Mouse (Mus musculus) stomach, embryonic 16.5 days (tissue): ENCODE measurements around the gene Magi2. TPM values are rescaled to one million over a fixed set of nuclear protein-coding genes. Genes with fewer than 3 reads are reported as not detected.

Experiments used
- ATAC-seq: fragments of 200-750 bp; cut with Nextera tagmentation; 2 replicates; pipeline ENCODE4 v1.8.0; 2017; ENCODE audit warnings: moderate number of reproducible peaks, moderate TSS enrichment; ENCODE audit not compliant: insufficient read depth, low FRiP score
- H3K27ac ChIP-seq: fragments of 300-500 bp; sonication (generic); 2 replicates; pipeline ENCODE4 v1.5.1; 2014; ENCODE audit warnings: low read length
- H3K27me3 ChIP-seq: fragments of 300-500 bp; sonication (generic); 2 replicates; pipeline ENCODE4 v1.6.1; 2014; ENCODE audit warnings: low read length, control low read depth, mixed read lengths; ENCODE audit not compliant: control insufficient read depth, insufficient read depth
- H3K36me3 ChIP-seq: fragments of 300-500 bp; sonication (generic); 2 replicates; pipeline ENCODE4 v1.6.1; 2014; ENCODE audit warnings: low read length; ENCODE audit not compliant: control insufficient read depth, insufficient read depth
- H3K4me1 ChIP-seq: fragments of 300-500 bp; sonication (generic); 2 replicates; pipeline ENCODE4 v1.6.1; 2014; ENCODE audit warnings: low read length, control low read depth, mixed read lengths; ENCODE audit not compliant: control insufficient read depth, insufficient read depth
- H3K4me2 ChIP-seq: fragments of 300-500 bp; sonication (generic); 2 replicates; pipeline ENCODE4 v1.6.1; 2014; ENCODE audit warnings: low read depth, low read length, mixed read lengths
- H3K4me3 ChIP-seq: fragments of 300-500 bp; sonication (generic); replicated peaks from 2 replicates; pipeline ENCODE4 v1.5.1; 2014; ENCODE audit warnings: mild to moderate bottlenecking, low read length
- H3K9ac ChIP-seq: fragments of 300-500 bp; sonication (generic); 2 replicates; pipeline ENCODE4 v1.6.1; 2014; ENCODE audit warnings: low read length
- H3K9me3 ChIP-seq: fragments of 300-500 bp; sonication (generic); replicated peaks from 2 replicates; pipeline ENCODE4 v1.6.1; 2016; ENCODE audit warnings: low read length, control low read depth; ENCODE audit not compliant: control insufficient read depth
- WGBS: fragments of 180-500 bp; shearing (Covaris S2); extraction: QIAGEN DNeasy Blood & Tissue Kit; methylation state at CpG from one replicate; pipeline ENCODE4 v1.1.7; 2014; 5-methylcytosine and 5-hydroxymethylcytosine counted together
- polyA plus RNA-seq: library from polyadenylated mRNA; unstranded; fragments of >200 nt; fragmentation: Nextera tagmentation; extraction: Ambion mirVana; gene quantifications from 2 replicates; pipeline ENCODE4 v1.2.1, GENCODE M21; 2015

Magi2 gene
- polyA plus RNA-seq, 1 experiment from 2014 or later: 7.2 TPM

GRCm38 (mm10) chr5:19746865-19747514 is 520.2 kb downstream of the Magi2 start:
- Histone ChIP-seq H3K4me3 (no peak overlapping the region), H3K4me2 (no peak overlapping the region), H3K9ac (no peak overlapping the region), H3K27me3 (no peaks in the 10 kb centered on the region), H3K36me3 (no peaks in the 10 kb centered on the region), H3K9me3 (no peaks in the 10 kb centered on the region), H3K4me1 (no peaks in the 10 kb centered on the region), H3K27ac (no peak overlapping the region)
- WGBS: 73% methylated on average over 12 of the region's 12 CpGs
- no peak for ATAC-seq

GRCm38 (mm10) chr5:19747631-19748030 is 520.8 kb downstream of the Magi2 start:
- H3K4me3 ChIP-seq: no peak overlapping the region
- H3K36me3 ChIP-seq: no peaks in the 10 kb centered on the region
- H3K4me2 ChIP-seq: no peak overlapping the region
- no peaks in the 10 kb centered on the region for H3K27me3 ChIP-seq
- no peaks in the 10 kb centered on the region for H3K4me1 ChIP-seq
- no peak overlapping the region for H3K9ac ChIP-seq
- no peak for ATAC-seq
- 86% methylated on average over 3 of the region's 3 CpGs for WGBS
- H3K27ac ChIP-seq: no peak overlapping the region
- H3K9me3 ChIP-seq: no peaks in the 10 kb centered on the region

GRCm38 (mm10) chr5:19779224-19779623 is 552.4 kb downstream of the Magi2 start:
- 66% methylated on average over 1 of the region's 1 CpGs for WGBS
- H3K9me3 ChIP-seq: no peaks in the 10 kb centered on the region
- H3K4me1 ChIP-seq: no peaks in the 10 kb centered on the region
- H3K9ac ChIP-seq: no peak overlapping the region
- ATAC-seq: no peak
- H3K27me3 ChIP-seq: no peaks in the 10 kb centered on the region
- H3K27ac ChIP-seq: no peak overlapping the region
- no peak overlapping the region for H3K4me3 ChIP-seq
- H3K4me2 ChIP-seq: no peak overlapping the region
- H3K36me3 ChIP-seq: no peaks in the 10 kb centered on the region

GRCm38 (mm10) chr5:19780076-19780475 is 553.2 kb downstream of the Magi2 start:
- no peaks in the 10 kb centered on the region for H3K4me1 ChIP-seq
- no peak overlapping the region for H3K9ac ChIP-seq
- no peaks in the 10 kb centered on the region for H3K9me3 ChIP-seq
- no peak overlapping the region for H3K27ac ChIP-seq
- WGBS: 68% methylated on average over 2 of the region's 2 CpGs
- H3K4me2 ChIP-seq: no peak overlapping the region
- H3K27me3 ChIP-seq: no peaks in the 10 kb centered on the region
- H3K4me3 ChIP-seq: no peak overlapping the region
- no peak for ATAC-seq
- no peaks in the 10 kb centered on the region for H3K36me3 ChIP-seq

GRCm38 (mm10) chr5:19785320-19785719 is 558.5 kb downstream of the Magi2 start:
- H3K9ac ChIP-seq: no peak overlapping the region
- no peak overlapping the region for H3K27ac ChIP-seq
- H3K36me3 ChIP-seq: no peaks in the 10 kb centered on the region
- ATAC-seq: no peak
- H3K4me2 ChIP-seq: no peak overlapping the region
- H3K4me1 ChIP-seq: no peaks in the 10 kb centered on the region
- no peaks in the 10 kb centered on the region for H3K9me3 ChIP-seq
- H3K27me3 ChIP-seq: no peaks in the 10 kb centered on the region
- no peak overlapping the region for H3K4me3 ChIP-seq

GRCm38 (mm10) chr5:19787522-19788144 is 560.8 kb downstream of the Magi2 start:
- Histone ChIP-seq H3K4me1 (no peaks in the 10 kb centered on the region), H3K9ac (no peak overlapping the region), H3K27ac (no peak overlapping the region), H3K9me3 (no peaks in the 10 kb centered on the region), H3K4me2 (no peak overlapping the region), H3K27me3 (no peaks in the 10 kb centered on the region), H3K36me3 (no peaks in the 10 kb centered on the region), H3K4me3 (no peak overlapping the region)
- no peak for ATAC-seq
- WGBS: 56% methylated on average over 5 of the region's 5 CpGs

GRCm38 (mm10) chr5:19803052-19803769 is 576.4 kb downstream of the Magi2 start:
- H3K27me3 ChIP-seq: no peaks in the 10 kb centered on the region
- H3K9ac ChIP-seq: no peak overlapping the region
- H3K36me3 ChIP-seq: no peaks in the 10 kb centered on the region
- WGBS: 87% methylated on average over 5 of the region's 5 CpGs
- no peak overlapping the region for H3K27ac ChIP-seq
- H3K4me3 ChIP-seq: no peak overlapping the region
- H3K4me2 ChIP-seq: no peak overlapping the region
- no peaks in the 10 kb centered on the region for H3K9me3 ChIP-seq
- H3K4me1 ChIP-seq: no peaks in the 10 kb centered on the region
- ATAC-seq: no peak

GRCm38 (mm10) chr5:19822502-19822901 is 595.7 kb downstream of the Magi2 start:
- Histone ChIP-seq H3K4me2 (no peak overlapping the region), H3K9ac (no peak overlapping the region), H3K27me3 (no peaks in the 10 kb centered on the region), H3K4me3 (no peak overlapping the region), H3K27ac (no peak overlapping the region), H3K36me3 (no peaks in the 10 kb centered on the region), H3K9me3 (no peaks in the 10 kb centered on the region), H3K4me1 (no peaks in the 10 kb centered on the region)
- no peak for ATAC-seq
- WGBS: 88% methylated on average over 2 of the region's 2 CpGs

- H3K9ac ChIP-seq: no peak overlapping the region
- WGBS: 47% methylated on average over 2 of the region's 2 CpGs
- H3K36me3 ChIP-seq: no peaks in the 10 kb centered on the region
- H3K27me3 ChIP-seq: no peaks in the 10 kb centered on the region
- H3K4me3 ChIP-seq: no peak overlapping the region
- no peaks in the 10 kb centered on the region for H3K9me3 ChIP-seq
- no peak overlapping the region for H3K4me2 ChIP-seq
- no peaks in the 10 kb centered on the region for H3K4me1 ChIP-seq
- H3K27ac ChIP-seq: no peak overlapping the region
- no peak for ATAC-seq
These were observed 599.1 kb downstream of the Magi2 start for GRCm38 (mm10) chr5:19825943-19826342.
